Mouse (Mus musculus) heart, embryonic 16.5 days (tissue): ENCODE results near the gene Casp9. TPM values are rescaled to one million over a fixed set of nuclear protein-coding genes. Genes with fewer than 3 reads are reported as not detected.

Experiments
- ATAC-seq: fragments of 200-750 bp; cut with Nextera tagmentation; replicated peaks from 2 replicates; pipeline ENCODE4 v1.8.0; 2017; ENCODE audit warnings: moderate number of reproducible peaks; ENCODE audit not compliant: insufficient read depth, low FRiP score; ENCODE audit errors: extremely low read depth
- H3K27ac ChIP-seq: fragments of 300-500 bp; sonication (generic); 2 replicates; pipeline ENCODE4 v1.5.1; 2014; ENCODE audit warnings: mild to moderate bottlenecking, low read length, control low read depth, moderate library complexity
- H3K27me3 ChIP-seq: fragments of 300-500 bp; sonication (generic); 2 replicates; pipeline ENCODE4 v1.6.1; 2014; ENCODE audit warnings: low read length, mixed read lengths; ENCODE audit not compliant: control insufficient read depth, insufficient read depth
- H3K36me3 ChIP-seq: fragments of 300-500 bp; sonication (generic); 2 replicates; pipeline ENCODE4 v1.6.1; 2014; ENCODE audit not compliant: control insufficient read depth, insufficient read depth
- H3K4me1 ChIP-seq: fragments of 300-500 bp; sonication (generic); 2 replicates; pipeline ENCODE4 v1.6.1; 2014; ENCODE audit warnings: low read length, mixed read lengths; ENCODE audit not compliant: control insufficient read depth, insufficient read depth
- H3K4me2 ChIP-seq: fragments of 300-500 bp; sonication (generic); 2 replicates; pipeline ENCODE4 v1.6.1; 2014; ENCODE audit warnings: low read depth, mild to moderate bottlenecking, control low read depth, low read length
- H3K4me3 ChIP-seq: fragments of 300-500 bp; sonication (generic); 2 replicates; pipeline ENCODE4 v1.5.1; 2014; ENCODE audit warnings: mild to moderate bottlenecking, control low read depth, low read length
- H3K9ac ChIP-seq: fragments of 300-500 bp; sonication (generic); 2 replicates; pipeline ENCODE4 v1.6.1; 2014; ENCODE audit warnings: low read length, control low read depth
- H3K9me3 ChIP-seq: fragments of 300-500 bp; sonication (generic); replicated peaks from 2 replicates; pipeline ENCODE4 v1.6.1; 2016; ENCODE audit warnings: low read length; ENCODE audit not compliant: control insufficient read depth
- WGBS: fragments of 180-500 bp; shearing (Covaris S2); extraction: QIAGEN DNeasy Blood & Tissue Kit; methylation state at CpG from one replicate; pipeline ENCODE4 v1.1.7; 2014; 5-methylcytosine and 5-hydroxymethylcytosine counted together
- polyA plus RNA-seq: library from polyadenylated mRNA; unstranded; fragments of >200 nt; fragmentation: Nextera tagmentation; extraction: Ambion mirVana; gene quantifications from 2 replicates; pipeline ENCODE4 v1.2.1, GENCODE M21; 2015

Casp9 gene
- polyA plus RNA-seq, 1 experiment from 2014 or later = 17.1 TPM

GRCm38 (mm10) chr4:141789564-141790218 is 3.7 kb upstream of the Casp9 start:
- Histone ChIP-seq H3K4me1 (peaks cover 14% of the 10 kb centered on the region), H3K9ac (peak overlapping the region; percentile 97), H3K27me3 (no peaks in the 10 kb centered on the region), H3K27ac (peak overlapping the region; percentile 87), H3K9me3 (no peaks in the 10 kb centered on the region), H3K4me3 (peak overlapping the region; percentile 97), H3K4me2 (peak overlapping the region; percentile 90), H3K36me3 (peaks cover 7% of the 10 kb centered on the region)
- no peak for ATAC-seq
- WGBS = 34% methylated on average over 3 of the region's 3 CpGs

GRCm38 (mm10) chr4:141790524-141790990 is 2.9 kb upstream of the Casp9 start, which contains the start of gene Dnajc16:
Gene Dnajc16 (minus strand): TSS chr4:141790931.
- Histone ChIP-seq H3K36me3 (peaks cover 5% of the 10 kb centered on the region; the same call in 1 of the 2 replicates), H3K27me3 (no peaks in the 10 kb centered on the region), H3K9me3 (no peaks in the 10 kb centered on the region), H3K4me2 (peak within 1 kb of the TSS; percentile 90), H3K4me3 (peak within 1 kb of the TSS; percentile 97), H3K9ac (peak within 1 kb of the TSS; percentile 97), H3K27ac (peak within 1 kb of the TSS; percentile 87), H3K4me1 (peaks cover 20% of the 10 kb centered on the region)
- under 1% methylated on average over 42 of the region's 42 CpGs for WGBS
- ATAC-seq = peak; percentile 86

GRCm38 (mm10) chr4:141791486-141791885 is 1.9 kb upstream of the Casp9 start:
- Histone ChIP-seq H3K27me3 (no peaks in the 10 kb centered on the region), H3K27ac (no peak overlapping the region), H3K4me1 (peaks cover 20% of the 10 kb centered on the region), H3K9me3 (no peaks in the 10 kb centered on the region), H3K36me3 (peaks cover 5% of the 10 kb centered on the region), H3K9ac (no peak overlapping the region), H3K4me3 (no peak overlapping the region), H3K4me2 (no peak overlapping the region; the same call in 1 of the 2 replicates)
- no peak for ATAC-seq
- 86% methylated on average over 7 of the region's 7 CpGs for WGBS

GRCm38 (mm10) chr4:141791951-141792350 is 1.5 kb upstream of the Casp9 start:
- Histone ChIP-seq H3K27ac (no peak overlapping the region), H3K4me3 (no peak overlapping the region), H3K9me3 (no peaks in the 10 kb centered on the region), H3K4me2 (no peak overlapping the region), H3K4me1 (peaks cover 20% of the 10 kb centered on the region), H3K9ac (no peak overlapping the region), H3K27me3 (no peaks in the 10 kb centered on the region), H3K36me3 (peaks cover 8% of the 10 kb centered on the region)
- no peak for ATAC-seq
- 80% methylated on average over 8 of the region's 8 CpGs for WGBS

GRCm38 (mm10) chr4:141792554-141793281 is 694 bp upstream of the Casp9 start:
- WGBS = 12% methylated on average over 10 of the region's 10 CpGs
- ATAC-seq = no peak
- H3K36me3 ChIP-seq = peaks cover 8% of the 10 kb centered on the region
- peak overlapping the region; percentile 84 for H3K4me3 ChIP-seq
- no peaks in the 10 kb centered on the region for H3K9me3 ChIP-seq
- H3K4me1 ChIP-seq = peaks cover 20% of the 10 kb centered on the region
- no peaks in the 10 kb centered on the region for H3K27me3 ChIP-seq
- H3K9ac ChIP-seq = peak overlapping the region; percentile 86
- peak overlapping the region; percentile 77 for H3K4me2 ChIP-seq
- peak overlapping the region; percentile 96 for H3K27ac ChIP-seq

- ATAC-seq = no peak
- Histone ChIP-seq H3K4me2 (peak overlapping the region; percentile 77), H3K9ac (peak overlapping the region; percentile 86), H3K27me3 (no peaks in the 10 kb centered on the region), H3K9me3 (no peaks in the 10 kb centered on the region), H3K4me1 (peaks cover 20% of the 10 kb centered on the region), H3K4me3 (peak overlapping the region; percentile 84), H3K36me3 (peaks cover 3% of the 10 kb centered on the region), H3K27ac (peak overlapping the region; percentile 96)
- WGBS = 5% methylated on average over 5 of the region's 5 CpGs
These were observed 732 bp downstream of the Casp9 start for GRCm38 (mm10) chr4:141794152-141794535.

- Histone ChIP-seq H3K4me2 (no peak overlapping the region), H3K9ac (peak overlapping the region; percentile 25; the same call in 1 of the 2 replicates), H3K9me3 (no peaks in the 10 kb centered on the region), H3K27me3 (no peaks in the 10 kb centered on the region), H3K27ac (no peak overlapping the region), H3K36me3 (peaks cover 3% of the 10 kb centered on the region), H3K4me1 (peaks cover 14% of the 10 kb centered on the region), H3K4me3 (no peak overlapping the region)
- ATAC-seq = no peak
- 88% methylated on average over 7 of the region's 7 CpGs for WGBS
These were observed 2.9 kb downstream of the Casp9 start for GRCm38 (mm10) chr4:141796356-141796755.

GRCm38 (mm10) chr4:141796954-141797353 is 3.5 kb downstream of the Casp9 start:
- no peaks in the 10 kb centered on the region for H3K9me3 ChIP-seq
- 80% methylated on average over 4 of the region's 4 CpGs for WGBS

GRCm38 (mm10) chr4:141797545-141797944 is 4.1 kb downstream of the Casp9 start:
- no peak overlapping the region for H3K9ac ChIP-seq
- peaks cover 3% of the 10 kb centered on the region for H3K36me3 ChIP-seq
- H3K4me3 ChIP-seq = no peak overlapping the region
- H3K27me3 ChIP-seq = no peaks in the 10 kb centered on the region
- ATAC-seq = no peak
- H3K4me1 ChIP-seq = peaks cover 14% of the 10 kb centered on the region
- H3K27ac ChIP-seq = no peak overlapping the region
- 86% methylated on average over 5 of the region's 5 CpGs for WGBS
- H3K4me2 ChIP-seq = no peak overlapping the region
- H3K9me3 ChIP-seq = no peaks in the 10 kb centered on the region

More at GRCm38 (mm10) chr4:141796954-141797353, 3.5 kb downstream of the Casp9 start:
- Histone ChIP-seq H3K27ac (no peak overlapping the region), H3K4me2 (no peak overlapping the region), H3K4me3 (no peak overlapping the region), H3K4me1 (peaks cover 14% of the 10 kb centered on the region), H3K36me3 (peaks cover 3% of the 10 kb centered on the region), H3K27me3 (no peaks in the 10 kb centered on the region), H3K9ac (no peak overlapping the region)
- ATAC-seq = no peak
